Mouse (Mus musculus) common myeloid progenitor, adult 5-6 weeks (primary cell): ENCODE data around the gene Pex5. TPM values are rescaled to one million over a fixed set of nuclear protein-coding genes. Genes with fewer than 3 reads are reported as not detected.
A peak's percentile ranks its signal among the peaks of the same experiment; 100 is the strongest.

Source experiments
- ATAC-seq: replicated peaks from 2 replicates; pipeline ENCODE4 v1.8.0; 2016; ENCODE audit warnings: low read depth, mild to moderate bottlenecking, moderate TSS enrichment, inconsistent platforms; ENCODE audit not compliant: poor library complexity, severe bottlenecking
- total RNA-seq: library from RNA; stranded (forward); fragments of 200-1000, 187-1606 nt; gene quantifications from 2 replicates; pipeline ENCODE4 v1.2.3, GENCODE M21; 2017

Gene Pex5
- total RNA-seq = 19.9 and 20.5 TPM in 2 replicates

GRCm38 (mm10) chr6:124414927-124415325 lies at the start of gene Pex5:
Gene Pex5 (minus strand): TSS chr6:124415067.
- ATAC-seq = peak; percentile 76

GRCm38 (mm10) chr6:124463881-124464291 lies 49.0 kb upstream of the Pex5 start:
- peak; percentile 65 for ATAC-seq

GRCm38 (mm10) chr6:124459388-124459787 lies 44.5 kb upstream of the Pex5 start:
- ATAC-seq = 0 out of 2 replicates have a peak, but pooled peaks have one; percentile 24

- ATAC-seq = no peak
Observed at GRCm38 (mm10) chr6:124458505-124458904, 43.6 kb upstream of the Pex5 start.

- ATAC-seq = no peak
Observed at GRCm38 (mm10) chr6:124457827-124458226, 43.0 kb upstream of the Pex5 start.

- no peak for ATAC-seq
Observed at GRCm38 (mm10) chr6:124456243-124456642, 41.4 kb upstream of the Pex5 start.

- no peak for ATAC-seq
Observed at GRCm38 (mm10) chr6:124453756-124454155, 38.9 kb upstream of the Pex5 start.

- ATAC-seq = peak; percentile 45
Observed at GRCm38 (mm10) chr6:124451995-124452394, 37.1 kb upstream of the Pex5 start.

- ATAC-seq = 0 out of 2 replicates have a peak, but pooled peaks have one; percentile 10
Observed at GRCm38 (mm10) chr6:124449668-124450383, 35.0 kb upstream of the Pex5 start.

GRCm38 (mm10) chr6:124448959-124449667 lies 34.2 kb upstream of the Pex5 start:
- ATAC-seq = no peak

GRCm38 (mm10) chr6:124448186-124448852 lies 33.5 kb upstream of the Pex5 start:
- peak; percentile 62; the same call in 1 of the 2 replicates for ATAC-seq

GRCm38 (mm10) chr6:124447356-124447755 lies 32.5 kb upstream of the Pex5 start:
- no peak for ATAC-seq

- no peak for ATAC-seq
Observed at GRCm38 (mm10) chr6:124446459-124446858, 31.6 kb upstream of the Pex5 start.

- ATAC-seq = no peak
Observed at GRCm38 (mm10) chr6:124446024-124446423, 31.2 kb upstream of the Pex5 start.

GRCm38 (mm10) chr6:124443338-124443737 lies 28.5 kb upstream of the Pex5 start:
- ATAC-seq = no peak

- ATAC-seq = no peak
Observed at GRCm38 (mm10) chr6:124436245-124436644, 21.4 kb upstream of the Pex5 start.

- no peak for ATAC-seq
Observed at GRCm38 (mm10) chr6:124435173-124435572, 20.3 kb upstream of the Pex5 start.

GRCm38 (mm10) chr6:124433688-124434324 lies 18.9 kb upstream of the Pex5 start:
- no peak for ATAC-seq

GRCm38 (mm10) chr6:124430784-124431495 lies 16.1 kb upstream of the Pex5 start:
- no peak for ATAC-seq

GRCm38 (mm10) chr6:124430379-124430778 lies 15.5 kb upstream of the Pex5 start:
- ATAC-seq = no peak
